Mouse (Mus musculus): ENCODE results near the gene Sc5d. TPM values are rescaled to one million over a fixed set of nuclear protein-coding genes. Genes with fewer than 3 reads are reported as not detected.
A peak's percentile ranks its signal among the peaks of the same experiment; 100 is the strongest.

Gene Sc5d
- polyA plus RNA-seq, 1 experiment from 2014 or later = 36.0 TPM

DNA sequence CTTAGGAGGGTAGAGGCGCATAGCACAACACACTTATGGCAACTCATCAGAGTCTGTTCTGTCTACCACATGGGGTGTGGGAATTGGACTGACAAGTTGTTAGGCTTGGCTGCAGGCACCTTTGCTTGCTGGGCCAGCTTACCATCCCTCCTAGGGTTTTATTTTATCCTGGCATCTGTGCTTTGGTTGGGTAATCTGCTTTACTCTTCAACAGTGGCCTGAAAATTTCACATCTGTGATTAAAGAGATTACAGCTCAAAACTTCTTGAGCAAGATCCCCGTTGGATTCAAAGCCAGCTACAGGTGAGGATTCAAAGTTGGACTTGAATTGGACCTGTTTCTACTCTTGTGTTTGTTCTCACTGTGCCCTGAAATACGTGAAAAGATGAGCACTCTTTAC is 29.5 kb upstream of the Sc5d start:
- 81% methylated on average over 3 of the region's 3 CpGs for WGBS
- DNase-seq (ENCODE audit: low spot score) = no peak
- H3K27me3 ChIP-seq (ENCODE audit: insufficient read depth, low read length) = no peaks in the 10 kb centered on the region
- no peaks in the 10 kb centered on the region for H3K4me1 ChIP-seq (replicated peaks; ENCODE audit: insufficient read depth, low read length)
- no peak for ATAC-seq (replicated peaks; ENCODE audit: low FRiP score, low read depth)
- H3K9me3 ChIP-seq (replicated peaks; ENCODE audit: low read length) = no peaks in the 10 kb centered on the region
- H3K36me3 ChIP-seq (ENCODE audit: insufficient read depth, low read length) = no peaks in the 10 kb centered on the region
- H3K4me3 ChIP-seq (replicated peaks; ENCODE audit: low read depth, low read length) = no peak overlapping the region
- H3K27ac ChIP-seq = no peak overlapping the region
- no peak overlapping the region for H3K9ac ChIP-seq (ENCODE audit: low read depth, low read length)
- no peak overlapping the region for H3K4me2 ChIP-seq (ENCODE audit: low read length)
- no peak for TF ChIP-seq CTCF (IDR thresholded peaks at IDR 0.05; ENCODE audit: low read depth)

DNA sequence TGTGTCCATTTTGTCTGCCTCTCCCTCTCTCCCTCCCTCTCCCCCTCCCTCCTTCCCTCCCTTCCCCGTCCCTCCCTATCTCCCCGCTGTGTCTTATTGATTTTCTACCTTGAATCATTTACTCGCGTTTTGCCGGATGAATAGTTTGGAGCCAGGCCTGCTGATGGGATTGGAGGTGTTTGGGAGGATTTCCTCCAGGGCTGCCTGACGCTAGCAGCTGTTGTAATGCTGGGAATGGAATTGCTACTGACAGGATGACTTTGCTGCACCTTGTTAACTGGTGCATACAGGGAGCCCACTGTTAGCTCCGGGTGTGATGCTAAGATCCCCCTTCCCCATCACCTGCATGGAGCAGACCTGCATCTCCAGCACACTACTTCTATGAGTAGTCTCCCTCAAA is 29.0 kb upstream of the Sc5d start:
- no peak for TF ChIP-seq CTCF (IDR thresholded peaks at IDR 0.05; ENCODE audit: low read depth)
- no peak for ATAC-seq (replicated peaks; ENCODE audit: low FRiP score, low read depth)

DNA sequence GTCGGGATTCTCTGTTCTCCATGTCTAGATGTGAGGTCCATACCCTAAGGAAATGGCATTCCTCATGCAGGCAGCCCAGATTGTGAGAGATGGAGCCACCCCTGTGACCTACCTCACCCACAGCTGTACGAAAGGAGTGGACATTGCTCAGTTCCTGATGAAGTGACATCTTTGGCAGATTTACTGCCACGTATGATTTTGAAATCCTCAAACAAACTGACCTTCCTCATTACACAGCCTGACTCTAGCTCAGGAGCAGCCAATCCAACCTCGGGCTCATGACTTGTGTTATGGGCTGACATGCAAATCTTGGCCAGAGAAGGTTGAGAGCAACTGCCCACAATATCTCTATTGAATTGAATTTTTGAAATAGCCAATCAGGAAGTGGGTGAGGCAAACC is 15.6 kb upstream of the Sc5d start:
- H3K36me3 ChIP-seq (ENCODE audit: insufficient read depth, low read length) = no peaks in the 10 kb centered on the region
- 65% methylated on average over 4 of the region's 4 CpGs for WGBS
- no peaks in the 10 kb centered on the region for H3K9me3 ChIP-seq (replicated peaks; ENCODE audit: low read length)

More for the DNA sequence above, 29.0 kb upstream of the Sc5d start:
- H3K27ac ChIP-seq = no peak overlapping the region
- H3K9ac ChIP-seq (ENCODE audit: low read depth, low read length) = no peak overlapping the region
- no peaks in the 10 kb centered on the region for H3K9me3 ChIP-seq (replicated peaks; ENCODE audit: low read length)
- WGBS = 50% methylated on average over 7 of the region's 7 CpGs
- H3K36me3 ChIP-seq (ENCODE audit: insufficient read depth, low read length) = no peaks in the 10 kb centered on the region
- H3K4me3 ChIP-seq (replicated peaks; ENCODE audit: low read depth, low read length) = no peak overlapping the region
- no peaks in the 10 kb centered on the region for H3K4me1 ChIP-seq (replicated peaks; ENCODE audit: insufficient read depth, low read length)
- H3K4me2 ChIP-seq (ENCODE audit: low read length) = no peak overlapping the region
- no peaks in the 10 kb centered on the region for H3K27me3 ChIP-seq (ENCODE audit: insufficient read depth, low read length)
- no peak for DNase-seq (ENCODE audit: low spot score)

DNA sequence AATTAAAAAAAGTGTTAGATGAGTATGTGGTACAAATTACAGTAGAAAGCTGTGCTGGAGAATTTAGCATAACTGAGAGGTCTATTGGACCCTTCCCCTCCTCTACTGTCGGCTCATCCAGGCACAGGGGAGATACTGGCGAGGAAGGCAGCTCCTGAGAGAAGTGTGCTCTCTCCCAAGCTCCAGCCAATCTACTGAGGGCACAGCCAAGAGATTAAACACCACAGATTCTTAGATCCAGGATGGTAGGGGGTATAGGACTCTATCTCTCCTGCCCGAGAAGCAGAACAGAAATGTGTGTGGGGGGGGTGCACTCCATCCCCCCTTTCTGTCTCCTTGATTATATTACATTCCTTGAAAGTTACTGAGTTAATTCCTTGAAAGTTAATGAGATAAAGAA is 14.0 kb upstream of the Sc5d start:
- Histone ChIP-seq H3K4me1 (replicated peaks; ENCODE audit: insufficient read depth, low read length) (no peaks in the 10 kb centered on the region), H3K4me2 (ENCODE audit: low read length) (no peak overlapping the region), H3K9me3 (replicated peaks; ENCODE audit: low read length) (no peaks in the 10 kb centered on the region), H3K27me3 (ENCODE audit: insufficient read depth, low read length) (no peaks in the 10 kb centered on the region), H3K4me3 (replicated peaks; ENCODE audit: low read depth, low read length) (no peak overlapping the region), H3K9ac (ENCODE audit: low read depth, low read length) (no peak overlapping the region), H3K27ac (no peak overlapping the region), H3K36me3 (ENCODE audit: insufficient read depth, low read length) (no peaks in the 10 kb centered on the region)
- DNase-seq (ENCODE audit: low spot score) = no peak
- ATAC-seq (replicated peaks; ENCODE audit: low FRiP score, low read depth) = no peak
- TF ChIP-seq CTCF (IDR thresholded peaks at IDR 0.05; ENCODE audit: low read depth) = no peak
- 87% methylated on average over 3 of the region's 3 CpGs for WGBS

More for the DNA sequence above, 15.6 kb upstream of the Sc5d start:
- Histone ChIP-seq H3K4me1 (replicated peaks; ENCODE audit: insufficient read depth, low read length) (no peaks in the 10 kb centered on the region), H3K27ac (no peak overlapping the region), H3K4me2 (ENCODE audit: low read length) (no peak overlapping the region), H3K9ac (ENCODE audit: low read depth, low read length) (no peak overlapping the region), H3K27me3 (ENCODE audit: insufficient read depth, low read length) (no peaks in the 10 kb centered on the region), H3K4me3 (replicated peaks; ENCODE audit: low read depth, low read length) (no peak overlapping the region)
- ATAC-seq (replicated peaks; ENCODE audit: low FRiP score, low read depth) (no peak), DNase-seq (ENCODE audit: low spot score) (no peak)
- TF ChIP-seq CTCF (IDR thresholded peaks at IDR 0.05; ENCODE audit: low read depth) = no peak

DNA sequence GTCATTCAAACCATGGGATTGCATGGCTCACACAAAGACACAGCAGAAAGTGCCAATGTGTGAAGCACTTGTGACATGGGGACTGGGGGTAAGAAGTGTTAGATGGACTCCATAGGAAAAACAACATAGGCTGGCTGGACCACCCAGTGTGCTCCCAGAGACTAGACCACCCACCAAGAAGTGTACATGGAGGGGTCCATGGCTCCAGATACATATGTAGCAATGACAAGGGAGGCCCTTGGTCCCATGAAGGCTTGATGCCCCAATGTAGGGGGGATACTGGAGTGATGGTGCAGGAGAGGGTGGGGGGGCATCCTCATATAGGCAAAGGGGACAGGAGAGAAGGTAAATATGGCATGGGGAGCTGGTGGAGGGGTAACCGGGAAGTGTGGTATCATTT is 13.6 kb upstream of the Sc5d start:
- H3K4me2 ChIP-seq (ENCODE audit: low read length) = no peak overlapping the region
- no peak for DNase-seq (ENCODE audit: low spot score)
- H3K27me3 ChIP-seq (ENCODE audit: insufficient read depth, low read length) = no peaks in the 10 kb centered on the region
- no peaks in the 10 kb centered on the region for H3K4me1 ChIP-seq (replicated peaks; ENCODE audit: insufficient read depth, low read length)
- no peak overlapping the region for H3K27ac ChIP-seq
- no peak for ATAC-seq (replicated peaks; ENCODE audit: low FRiP score, low read depth)
- TF ChIP-seq CTCF (IDR thresholded peaks at IDR 0.05; ENCODE audit: low read depth) = no peak
- no peak overlapping the region for H3K9ac ChIP-seq (ENCODE audit: low read depth, low read length)
- no peaks in the 10 kb centered on the region for H3K36me3 ChIP-seq (ENCODE audit: insufficient read depth, low read length)
- H3K4me3 ChIP-seq (replicated peaks; ENCODE audit: low read depth, low read length) = no peak overlapping the region
- 92% methylated on average over 1 of the region's 1 CpGs for WGBS
- no peaks in the 10 kb centered on the region for H3K9me3 ChIP-seq (replicated peaks; ENCODE audit: low read length)

DNA sequence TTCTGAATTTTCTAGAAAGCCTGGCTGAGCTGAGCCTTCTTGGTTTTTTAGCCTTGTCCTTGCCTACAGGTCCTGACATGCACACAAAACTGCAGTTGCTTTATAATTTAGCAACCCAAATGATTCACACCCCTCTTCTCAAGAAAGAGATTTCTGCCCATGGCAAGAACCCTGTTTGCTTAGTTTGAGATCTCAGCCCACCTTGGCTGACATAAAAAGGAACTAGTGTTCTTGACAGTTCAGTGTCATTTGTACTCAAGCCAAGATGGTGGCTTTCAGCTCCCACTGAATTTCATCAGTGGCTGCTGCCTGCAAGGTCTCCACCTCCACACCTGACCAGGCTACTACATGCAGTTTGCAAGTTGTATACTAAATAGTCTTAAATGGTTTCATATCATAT is 13.1 kb upstream of the Sc5d start:
- Histone ChIP-seq H3K4me2 (ENCODE audit: low read length) (no peak overlapping the region), H3K27ac (no peak overlapping the region), H3K36me3 (ENCODE audit: insufficient read depth, low read length) (no peaks in the 10 kb centered on the region), H3K4me3 (replicated peaks; ENCODE audit: low read depth, low read length) (no peak overlapping the region), H3K4me1 (replicated peaks; ENCODE audit: insufficient read depth, low read length) (no peaks in the 10 kb centered on the region), H3K9ac (ENCODE audit: low read depth, low read length) (no peak overlapping the region), H3K27me3 (ENCODE audit: insufficient read depth, low read length) (no peaks in the 10 kb centered on the region), H3K9me3 (replicated peaks; ENCODE audit: low read length) (no peaks in the 10 kb centered on the region)
- no peak for ATAC-seq (replicated peaks; ENCODE audit: low FRiP score, low read depth)
- no peak for DNase-seq (ENCODE audit: low spot score)
- TF ChIP-seq CTCF (IDR thresholded peaks at IDR 0.05; ENCODE audit: low read depth) = no peak

DNA sequence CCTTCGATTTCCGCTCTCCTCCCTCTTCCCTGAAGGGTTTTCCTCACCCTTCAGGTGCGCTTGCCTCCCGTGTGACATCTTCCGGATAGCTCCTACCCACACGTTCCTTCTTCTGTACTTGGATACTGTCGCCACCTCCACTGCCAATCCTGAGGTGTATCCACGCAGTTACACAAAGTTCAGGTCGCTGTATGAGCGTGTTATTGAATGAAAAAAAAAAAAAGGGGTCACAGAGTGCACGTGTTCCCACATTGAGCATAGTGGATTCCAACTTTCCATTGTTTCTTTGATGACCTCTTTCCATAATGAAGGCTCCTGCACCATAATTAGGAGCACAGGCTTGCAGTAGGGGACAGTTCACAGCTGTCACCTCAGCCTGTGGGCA is 11.7 kb upstream of the Sc5d start:
- H3K36me3 ChIP-seq (ENCODE audit: insufficient read depth, low read length) = no peaks in the 10 kb centered on the region
- no peaks in the 10 kb centered on the region for H3K27me3 ChIP-seq (ENCODE audit: insufficient read depth, low read length)
- no peak overlapping the region for H3K9ac ChIP-seq (ENCODE audit: low read depth, low read length)
- no peaks in the 10 kb centered on the region for H3K4me1 ChIP-seq (replicated peaks; ENCODE audit: insufficient read depth, low read length)
- H3K4me3 ChIP-seq (replicated peaks; ENCODE audit: low read depth, low read length) = no peak overlapping the region
- ATAC-seq (replicated peaks; ENCODE audit: low FRiP score, low read depth) (no peak), DNase-seq (ENCODE audit: low spot score) (no peak)
- H3K9me3 ChIP-seq (replicated peaks; ENCODE audit: low read length) = no peaks in the 10 kb centered on the region
- H3K4me2 ChIP-seq (ENCODE audit: low read length) = 0 out of 2 replicates have a peak overlapping the region, but pooled peaks have one; percentile 10
- TF ChIP-seq CTCF (IDR thresholded peaks at IDR 0.05; ENCODE audit: low read depth) = no peak
- 54% methylated on average over 11 of the region's 11 CpGs for WGBS
- H3K27ac ChIP-seq = no peak overlapping the region

Measured in kidney, postnatal 0 days (tissue).